Mouse (Mus musculus) ES-E14 (cell line): ENCODE results near the gene Cog4. TPM values are rescaled to one million over a fixed set of nuclear protein-coding genes. Genes with fewer than 3 reads are reported as not detected.
A peak's percentile ranks its signal among the peaks of the same experiment; 100 is the strongest.
"Not testable (repeated sequence)": the region's sequence is repeated elsewhere in the genome, so short reads cannot be mapped to it uniquely, and the experiment has no call there.

Source experiments
- DNase-seq: peaks from one replicate; pipeline ENCODE4 v3.0.0-alpha.2; 2013; ENCODE audit warnings: low read depth, low spot score
- H3K27ac ChIP-seq: 2 replicates; pipeline ENCODE4 v1.5.1; 2012; ENCODE audit warnings: low read depth, mild to moderate bottlenecking, low read length, moderate library complexity, mixed read lengths; ENCODE audit not compliant: poor library complexity, insufficient read depth, severe bottlenecking
- H3K36me3 ChIP-seq: 2 replicates; pipeline ENCODE4 v1.6.1; 2012; ENCODE audit warnings: mild to moderate bottlenecking, low read length, moderate library complexity, mixed read lengths; ENCODE audit not compliant: control insufficient read depth, poor library complexity, insufficient read depth, severe bottlenecking
- H3K4me1 ChIP-seq, 2 experiments: fragments of 150-350 bp in 1 of 2; sonication (generic) in 1 of 2; 2 replicates each; pipeline ENCODE4 v1.6.1; 2012; ENCODE audit warnings: low read length in 2 of 2, mild to moderate bottlenecking in 1 of 2, mixed read lengths in 1 of 2; ENCODE audit not compliant: control insufficient read depth in 2 of 2, insufficient read depth in 2 of 2, poor library complexity in 1 of 2
- H3K4me3 ChIP-seq, 2 experiments: fragments of 150-350 bp in 1 of 2; sonication (generic) in 1 of 2; 2 replicates each; pipeline ENCODE4 v1.5.1; 2012; ENCODE audit warnings: low read length in 2 of 2, low read depth in 1 of 2, mild to moderate bottlenecking in 1 of 2, mixed read lengths in 1 of 2; ENCODE audit not compliant: insufficient read depth in 1 of 2, poor library complexity in 1 of 2, severe bottlenecking in 1 of 2
- H3K9ac ChIP-seq: 2 replicates; pipeline ENCODE4 v1.6.1; 2012; ENCODE audit warnings: low read depth, mild to moderate bottlenecking, low read length, mixed read lengths; ENCODE audit not compliant: poor library complexity, insufficient read depth, severe bottlenecking
- H3K9me3 ChIP-seq: fragments of 150-350 bp; sonication (generic); 2 replicates; pipeline ENCODE4 v1.6.1; 2012; ENCODE audit warnings: low read depth, mild to moderate bottlenecking, low read length; ENCODE audit not compliant: control insufficient read depth, insufficient read depth
- CHD2 ChIP-seq: IDR thresholded peaks from 2 replicates; pipeline ENCODE4 v1.6.1; 2014; ENCODE audit warnings: mild to moderate bottlenecking, low read depth, low read length, inconsistent platforms
- HCFC1 ChIP-seq: IDR thresholded peaks from 2 replicates; pipeline ENCODE4 v1.6.1; 2012; ENCODE audit warnings: low read length, inconsistent platforms, borderline replicate concordance; ENCODE audit not compliant: insufficient read depth
- MAFK ChIP-seq: IDR thresholded peaks from 2 replicates; pipeline ENCODE4 v1.6.1; 2014; ENCODE audit warnings: mild to moderate bottlenecking, low read depth, low read length, inconsistent platforms; ENCODE audit not compliant: insufficient read depth
- ZC3H11A ChIP-seq: IDR thresholded peaks from 2 replicates; pipeline ENCODE4 v1.6.1; 2012; ENCODE audit warnings: low read depth, mild to moderate bottlenecking, inconsistent platforms, low read length, borderline replicate concordance
- ZNF384 ChIP-seq: IDR thresholded peaks from 2 replicates; pipeline ENCODE4 v1.6.1; 2012; ENCODE audit warnings: low read depth, low read length, inconsistent platforms
- in situ Hi-C, 2 experiments: fragments of 600-800 bp; cut with MboI; formaldehyde crosslinking; loops; one replicate each; pipeline ENCODE4 v1.15.1; 2025; ENCODE audit warnings: low sequenced_read_pairs in 2 of 2, inconsistent platforms in 1 of 2; ENCODE audit not compliant: unreplicated experiment in 2 of 2
- total RNA-seq: library from RNA; depleted of rRNA; stranded (reverse); fragments of 300-350 nt; gene quantifications from 2 replicates; pipeline ENCODE4 v1.2.3, GENCODE M21; 2012

The Cog4 gene
- total RNA-seq, 1 experiment = 64.7 TPM

DNA sequence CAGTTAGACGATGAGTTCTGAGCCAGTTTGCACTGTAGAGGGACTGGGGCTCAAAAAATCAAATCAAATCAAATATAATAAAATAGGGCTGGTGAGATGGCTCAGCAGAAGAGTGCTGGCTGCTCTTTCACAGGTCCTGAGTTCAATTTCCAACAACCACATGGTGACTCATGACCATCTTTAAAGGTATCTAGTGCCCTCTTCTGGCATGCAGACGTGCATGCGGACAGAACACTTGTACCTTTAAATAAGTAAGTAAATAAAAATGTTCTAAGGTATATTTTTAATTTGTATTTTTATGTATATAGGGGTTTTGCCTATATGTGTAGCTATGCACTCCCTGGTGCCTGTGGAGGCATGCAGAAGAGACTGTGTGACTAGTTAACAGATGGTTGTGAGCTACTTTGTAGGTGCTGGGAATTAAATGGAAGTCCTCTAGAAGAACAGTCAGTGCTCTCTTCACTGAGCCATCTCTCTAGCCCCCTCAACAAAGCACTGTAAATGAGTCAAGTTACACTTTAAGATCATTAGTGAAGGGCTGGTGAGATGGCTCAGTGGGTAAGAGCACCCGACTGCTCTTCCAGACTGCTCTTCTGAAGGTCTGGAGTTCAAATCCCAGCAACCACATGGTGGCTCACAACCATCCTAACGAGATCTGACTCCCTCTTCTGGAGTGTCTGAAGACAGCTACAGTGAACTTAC lies 10.5 kb downstream of the Cog4 start:
- Histone ChIP-seq H3K4me1 (no peaks in the 10 kb centered on the region), H3K4me3 (no peak overlapping the region), H3K9me3 (no peaks in the 10 kb centered on the region), H3K36me3 (peaks cover 28% of the 10 kb centered on the region), H3K9ac (no peak overlapping the region), H3K27ac (no peak overlapping the region)
- TF ChIP-seq ZNF384 (no peak), ZC3H11A (no peak), MAFK (no peak), HCFC1 (no peak), CHD2 (no peak)
- in situ Hi-C loops = no loop called here
- DNase-seq = no peak

DNA sequence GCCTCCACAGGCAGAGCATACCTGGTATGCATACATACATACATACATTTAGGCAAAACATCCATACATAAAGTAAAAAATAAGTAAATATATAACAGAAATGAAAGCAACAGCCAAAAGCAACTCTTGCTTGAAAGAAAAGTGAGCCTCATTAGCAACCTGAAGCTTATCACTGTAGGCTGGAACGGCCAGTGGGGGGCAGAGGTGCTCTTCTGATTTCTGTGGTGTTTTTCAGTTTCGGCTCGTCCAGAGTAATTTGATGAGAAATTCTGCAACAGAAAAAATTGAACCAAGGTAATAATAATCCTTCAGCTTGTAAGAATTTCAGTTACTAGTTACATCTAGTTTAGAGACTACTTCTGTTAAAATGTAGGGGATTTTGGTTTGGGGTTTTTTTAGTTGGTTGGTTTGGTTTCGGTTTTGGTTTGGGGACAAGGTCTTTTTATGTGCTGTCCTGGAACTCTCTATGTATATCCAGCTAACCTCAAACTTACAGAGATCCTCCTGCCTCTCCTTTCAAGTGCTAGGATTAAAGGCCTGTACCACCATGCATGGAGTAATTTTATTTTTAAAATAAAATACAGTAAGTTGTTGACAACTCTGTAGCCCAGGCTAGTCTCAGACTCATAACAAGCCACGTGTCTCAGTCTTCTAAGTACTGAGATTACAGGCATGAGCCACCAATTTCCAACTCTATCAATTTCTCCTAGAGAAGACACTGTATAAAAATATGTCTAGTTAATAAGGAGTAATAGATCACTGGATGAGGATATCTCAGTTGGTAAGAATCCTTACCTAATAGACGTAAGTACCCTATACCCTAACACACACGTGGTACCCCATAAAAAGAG lies 13.5 kb downstream of the Cog4 start:
- Histone ChIP-seq H3K4me1 (no peaks in the 10 kb centered on the region), H3K36me3 (peaks cover 25% of the 10 kb centered on the region), H3K4me3 (no peak overlapping the region), H3K27ac (no peak overlapping the region), H3K9ac (no peak overlapping the region), H3K9me3 (no peaks in the 10 kb centered on the region)
- TF ChIP-seq ZC3H11A (no peak), HCFC1 (no peak), MAFK (no peak), CHD2 (no peak), ZNF384 (no peak)
- in situ Hi-C loops = no loop called here
- DNase-seq = no peak

DNA sequence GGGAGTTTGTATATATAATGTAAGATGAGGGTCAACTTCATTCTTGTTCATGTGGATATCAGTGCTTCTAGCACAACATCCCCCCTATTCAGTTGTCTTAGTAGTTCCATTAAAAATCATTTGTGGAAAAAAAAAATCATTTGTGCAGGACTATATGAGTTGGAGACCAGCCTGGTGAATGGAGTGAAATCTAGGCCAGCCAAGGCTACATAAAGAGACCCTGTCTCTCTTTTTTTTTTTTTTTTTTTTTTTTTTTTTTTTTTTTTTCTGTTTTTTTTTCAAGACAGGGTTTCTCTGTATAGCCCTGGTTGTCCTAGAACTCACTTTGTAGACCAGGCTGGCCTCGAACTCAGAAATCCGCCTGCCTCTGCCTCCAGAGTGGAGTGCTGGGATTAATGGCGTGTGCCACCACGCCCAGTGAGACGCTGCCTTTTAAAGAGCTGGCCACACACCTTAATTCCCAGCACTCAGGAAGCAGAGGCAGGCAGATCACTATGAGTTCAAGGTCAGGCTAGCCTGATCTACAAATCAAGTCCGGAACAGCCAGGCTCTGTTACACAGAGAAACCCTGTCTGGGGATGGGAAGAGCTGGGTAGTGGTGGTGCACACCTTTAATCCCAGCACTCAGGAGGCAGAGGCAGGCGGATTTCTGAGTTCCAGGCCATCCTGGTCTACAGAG lies 15.1 kb downstream of the Cog4 start:
- H3K36me3 ChIP-seq = peaks cover 24% of the 10 kb centered on the region
- H3K9me3 ChIP-seq, H3K4me1 ChIP-seq, H3K27ac ChIP-seq, H3K9ac ChIP-seq, in situ Hi-C loops, H3K4me3 ChIP-seq, DNase-seq: not testable (repeated sequence)
- TF ChIP-seq ZNF384 = peak; percentile 67

DNA sequence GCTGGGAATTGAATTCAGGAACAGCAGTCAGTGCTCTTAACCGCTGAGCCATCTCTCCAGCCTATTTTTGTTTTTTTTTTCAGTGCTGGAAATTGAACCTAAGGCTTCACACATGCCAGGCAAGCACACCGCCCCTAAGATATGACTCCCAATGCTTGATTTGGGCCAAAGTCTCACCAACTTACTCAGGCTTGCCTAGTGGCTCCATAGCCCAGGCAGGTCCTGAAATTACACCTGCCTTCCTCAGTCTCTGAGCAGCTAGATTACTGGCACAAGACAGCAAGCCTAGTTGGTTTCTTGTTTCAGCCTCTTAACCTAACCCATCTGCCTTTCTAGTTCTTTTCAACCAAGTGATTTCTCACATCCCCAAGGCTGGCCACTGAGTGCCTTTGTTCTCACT lies 24.1 kb downstream of the Cog4 start:
- TF ChIP-seq ZC3H11A = no peak
- no peak for TF ChIP-seq MAFK
- no peak for TF ChIP-seq ZNF384
- no peak for TF ChIP-seq CHD2
- no peak for TF ChIP-seq HCFC1
- H3K36me3 ChIP-seq = peaks cover 29% of the 10 kb centered on the region
- H3K9me3 ChIP-seq = no peaks in the 10 kb centered on the region
- no peaks in the 10 kb centered on the region for H3K4me1 ChIP-seq
- H3K4me3 ChIP-seq = no peak overlapping the region
- no peak overlapping the region for H3K27ac ChIP-seq
- no peak for DNase-seq
- no peak overlapping the region for H3K9ac ChIP-seq
- in situ Hi-C loops = no loop called here
